Mouse (Mus musculus): ENCODE results near the gene Ncor2. TPM values are rescaled to one million over a fixed set of nuclear protein-coding genes. Genes with fewer than 3 reads are reported as not detected.
"Not testable (repeated sequence)": the region's sequence is repeated elsewhere in the genome, so short reads cannot be mapped to it uniquely, and the experiment has no call there.

Gene Ncor2
- polyA plus RNA-seq, 1 experiment from 2014 or later, result 19.9 TPM

DNA sequence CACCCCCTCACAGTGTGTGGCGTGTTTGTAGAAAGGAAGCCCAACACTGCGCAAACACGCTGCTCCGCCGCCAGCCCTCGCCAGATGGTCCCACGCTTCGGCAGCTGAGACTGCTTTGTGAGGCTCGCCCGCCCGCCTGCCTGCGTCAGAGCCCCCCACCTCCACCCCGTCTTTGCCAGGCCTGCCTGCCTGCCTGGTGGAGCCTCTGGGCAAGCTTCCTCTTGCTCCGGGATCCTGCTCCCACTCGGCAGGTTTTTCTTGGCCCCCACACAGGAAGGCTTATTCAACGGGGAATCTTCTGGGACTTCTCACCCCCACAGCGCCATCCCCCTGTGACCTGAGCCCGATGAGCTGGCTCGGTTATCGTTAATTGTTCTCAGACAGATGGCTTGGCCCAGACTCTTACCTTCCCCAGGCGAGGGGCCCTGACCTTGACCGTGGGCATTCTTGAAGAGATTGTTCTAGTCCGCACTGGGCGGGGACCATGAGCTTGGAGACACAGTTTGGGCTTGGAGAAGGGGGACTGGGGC is 37.0 kb upstream of the Ncor2 start:
- peak overlapping the region; percentile 74 for H3K27ac ChIP-seq (ENCODE audit: low read length)
- WGBS, result 3% methylated on average over 24 of the region's 24 CpGs

DNA sequence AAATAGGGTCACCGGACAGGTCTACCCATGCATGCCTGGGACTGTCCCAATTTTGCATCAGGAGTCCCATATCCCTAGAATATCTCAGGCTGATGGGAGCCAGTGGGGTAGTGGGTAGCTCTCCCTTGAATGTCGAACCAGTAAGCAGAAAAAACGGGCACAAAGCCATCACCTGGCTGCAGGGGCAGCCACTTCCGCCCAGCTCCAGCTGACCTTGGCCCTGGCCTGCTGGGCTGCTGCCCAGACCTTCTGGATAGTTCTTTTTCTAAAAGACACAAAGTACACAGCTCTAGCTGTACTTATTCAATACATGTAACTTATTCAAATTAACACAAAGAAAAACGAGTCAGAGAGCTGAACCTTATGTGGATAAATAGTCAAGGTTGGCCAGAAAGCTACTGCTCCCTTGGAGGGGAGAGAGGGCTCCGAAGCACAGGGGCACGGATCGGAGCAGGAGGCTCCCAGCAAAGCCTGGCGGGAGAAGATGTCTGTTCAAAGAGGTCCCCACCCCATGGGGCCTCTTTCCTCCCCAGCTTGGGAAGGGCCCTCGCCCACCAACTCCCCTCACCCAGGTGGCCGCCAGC is 36.4 kb upstream of the Ncor2 start:
- peaks cover 13% of the 10 kb centered on the region for H3K4me1 ChIP-seq (ENCODE audit: control insufficient read depth, insufficient read depth, low read length)
- peak overlapping the region; percentile 56 for H3K9ac ChIP-seq (ENCODE audit: low read depth, low read length)
- ATAC-seq, result peak; percentile 33

More for the DNA sequence above, 37.0 kb upstream of the Ncor2 start:
- peaks cover 13% of the 10 kb centered on the region for H3K4me1 ChIP-seq (ENCODE audit: control insufficient read depth, insufficient read depth, low read length)
- H3K27me3 ChIP-seq (ENCODE audit: control insufficient read depth, insufficient read depth, low read depth, low read length), result no peaks in the 10 kb centered on the region
- peak; percentile 87 for ATAC-seq
- H3K36me3 ChIP-seq (ENCODE audit: control insufficient read depth, insufficient read depth, low read length), result no peaks in the 10 kb centered on the region
- no peaks in the 10 kb centered on the region for H3K9me3 ChIP-seq (replicated peaks; ENCODE audit: control insufficient read depth, low read length, poor library complexity, severe bottlenecking)
- H3K4me2 ChIP-seq (ENCODE audit: low read length), result peak overlapping the region; percentile 50
- peak overlapping the region; percentile 56 for H3K9ac ChIP-seq (ENCODE audit: low read depth, low read length)
- peak overlapping the region; percentile 16; the same call in 1 of the 2 replicates for H3K4me3 ChIP-seq (ENCODE audit: low read depth, low read length)

DNA sequence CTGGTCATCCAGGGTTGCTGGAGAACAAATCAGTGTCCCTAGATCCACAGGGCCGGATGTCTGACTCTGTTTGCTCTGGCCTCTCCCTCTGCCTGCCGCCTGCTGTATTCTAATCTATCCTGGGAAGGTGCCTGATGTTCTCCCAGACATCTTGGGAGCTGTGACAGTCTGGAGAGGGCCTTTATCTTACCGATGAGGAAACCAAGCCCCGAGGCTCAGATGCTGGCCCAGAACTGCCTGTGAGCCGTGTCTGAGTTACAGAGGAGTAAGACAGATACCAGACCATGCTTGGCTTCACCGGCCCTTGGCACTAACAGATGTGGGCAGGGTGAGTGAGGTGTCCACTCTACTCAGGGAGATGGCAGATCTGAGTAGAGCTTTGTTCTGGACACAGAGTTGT is 35.0 kb upstream of the Ncor2 start:
- H3K4me3 ChIP-seq (ENCODE audit: low read depth, low read length), result no peak overlapping the region
- no peaks in the 10 kb centered on the region for H3K9me3 ChIP-seq (replicated peaks; ENCODE audit: control insufficient read depth, low read length, poor library complexity, severe bottlenecking)
- WGBS, result 92% methylated on average over 6 of the region's 6 CpGs
- H3K9ac ChIP-seq (ENCODE audit: low read depth, low read length), result no peak overlapping the region
- no peaks in the 10 kb centered on the region for H3K36me3 ChIP-seq (ENCODE audit: control insufficient read depth, insufficient read depth, low read length)
- no peak overlapping the region for H3K4me2 ChIP-seq (ENCODE audit: low read length)
- H3K4me1 ChIP-seq (ENCODE audit: control insufficient read depth, insufficient read depth, low read length), result peaks cover 13% of the 10 kb centered on the region
- no peak for ATAC-seq
- H3K27me3 ChIP-seq (ENCODE audit: control insufficient read depth, insufficient read depth, low read depth, low read length), result no peaks in the 10 kb centered on the region
- H3K27ac ChIP-seq (ENCODE audit: low read length), result no peak overlapping the region

More for the DNA sequence above, 36.4 kb upstream of the Ncor2 start:
- 17% methylated on average over 11 of the region's 11 CpGs for WGBS
- H3K4me2 ChIP-seq (ENCODE audit: low read length), result peak overlapping the region; percentile 50
- H3K27ac ChIP-seq (ENCODE audit: low read length), result peak overlapping the region; percentile 74
- H3K27me3 ChIP-seq (ENCODE audit: control insufficient read depth, insufficient read depth, low read depth, low read length), result no peaks in the 10 kb centered on the region
- no peaks in the 10 kb centered on the region for H3K9me3 ChIP-seq (replicated peaks; ENCODE audit: control insufficient read depth, low read length, poor library complexity, severe bottlenecking)
- H3K4me3 ChIP-seq (ENCODE audit: low read depth, low read length), result peak overlapping the region; percentile 16; the same call in 1 of the 2 replicates
- H3K36me3 ChIP-seq (ENCODE audit: control insufficient read depth, insufficient read depth, low read length), result no peaks in the 10 kb centered on the region

DNA sequence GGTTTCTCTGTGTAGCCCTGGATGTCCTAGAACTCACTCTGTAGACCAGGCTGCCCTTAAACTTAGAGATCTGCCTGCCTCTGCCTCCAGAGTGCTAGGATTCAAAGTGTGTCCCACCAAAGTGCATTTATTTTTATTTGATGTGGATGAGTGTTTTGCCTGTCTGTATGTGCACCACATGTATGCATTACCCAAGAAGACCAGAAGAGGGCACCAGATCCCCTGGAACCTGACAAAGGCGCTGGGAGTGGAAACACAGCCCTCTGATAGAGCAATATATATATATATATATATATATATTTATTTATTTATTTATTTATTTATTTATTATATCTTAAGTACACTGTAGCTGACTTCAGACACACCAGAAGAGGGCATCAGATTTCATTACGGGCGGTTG is 25.9 kb upstream of the Ncor2 start:
- not testable (repeated sequence) for ATAC-seq; H3K9me3 ChIP-seq (replicated peaks; ENCODE audit: control insufficient read depth, low read length, poor library complexity, severe bottlenecking); H3K4me2 ChIP-seq (ENCODE audit: low read length); H3K27ac ChIP-seq (ENCODE audit: low read length); H3K4me3 ChIP-seq (ENCODE audit: low read depth, low read length); H3K27me3 ChIP-seq (ENCODE audit: control insufficient read depth, insufficient read depth, low read depth, low read length); H3K9ac ChIP-seq (ENCODE audit: low read depth, low read length); H3K36me3 ChIP-seq (ENCODE audit: control insufficient read depth, insufficient read depth, low read length)
- H3K4me1 ChIP-seq (ENCODE audit: control insufficient read depth, insufficient read depth, low read length), result peaks cover 17% of the 10 kb centered on the region
- 92% methylated on average over 3 of the region's 3 CpGs for WGBS

DNA sequence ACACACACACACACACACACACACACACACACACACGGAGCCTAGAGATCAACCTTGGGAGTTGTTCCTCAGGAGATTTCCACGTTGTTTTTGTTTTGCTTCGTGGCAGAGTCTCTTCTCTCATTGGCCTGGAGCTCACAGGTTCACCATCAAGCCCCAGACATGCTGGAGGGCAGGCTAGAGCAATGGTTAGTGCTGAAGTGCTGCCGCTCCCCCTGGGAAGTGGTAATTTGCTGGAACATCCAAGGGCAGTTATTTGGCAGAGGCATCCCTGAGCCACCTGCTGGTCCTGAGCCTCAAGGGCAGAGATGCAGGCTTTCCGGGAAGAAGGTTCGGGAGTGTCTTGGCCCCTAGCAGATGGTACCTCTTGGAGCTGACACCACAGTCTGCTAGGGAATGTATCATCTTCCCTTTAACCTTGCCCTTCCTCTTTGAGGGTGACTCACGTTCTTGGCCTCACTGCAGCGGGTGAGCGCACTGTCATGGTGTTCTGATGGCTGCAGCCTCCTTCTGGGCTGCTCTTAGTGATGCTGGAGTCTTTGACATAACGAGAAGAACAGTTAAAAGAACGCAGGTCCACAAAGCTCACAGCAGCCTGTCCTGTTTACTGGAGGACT is 25.3 kb upstream of the Ncor2 start:
- no peak for ATAC-seq
- H3K27ac ChIP-seq (ENCODE audit: low read length), result peak overlapping the region; percentile 84; the same call in 1 of the 2 replicates
- WGBS, result 75% methylated on average over 11 of the region's 11 CpGs
- H3K27me3 ChIP-seq (ENCODE audit: control insufficient read depth, insufficient read depth, low read depth, low read length), result no peaks in the 10 kb centered on the region
- H3K9me3 ChIP-seq (replicated peaks; ENCODE audit: control insufficient read depth, low read length, poor library complexity, severe bottlenecking), result no peaks in the 10 kb centered on the region
- H3K4me3 ChIP-seq (ENCODE audit: low read depth, low read length), result no peak overlapping the region
- H3K4me1 ChIP-seq (ENCODE audit: control insufficient read depth, insufficient read depth, low read length), result peaks cover 17% of the 10 kb centered on the region
- H3K36me3 ChIP-seq (ENCODE audit: control insufficient read depth, insufficient read depth, low read length), result no peaks in the 10 kb centered on the region
- no peak overlapping the region for H3K4me2 ChIP-seq (ENCODE audit: low read length)
- H3K9ac ChIP-seq (ENCODE audit: low read depth, low read length), result no peak overlapping the region

DNA sequence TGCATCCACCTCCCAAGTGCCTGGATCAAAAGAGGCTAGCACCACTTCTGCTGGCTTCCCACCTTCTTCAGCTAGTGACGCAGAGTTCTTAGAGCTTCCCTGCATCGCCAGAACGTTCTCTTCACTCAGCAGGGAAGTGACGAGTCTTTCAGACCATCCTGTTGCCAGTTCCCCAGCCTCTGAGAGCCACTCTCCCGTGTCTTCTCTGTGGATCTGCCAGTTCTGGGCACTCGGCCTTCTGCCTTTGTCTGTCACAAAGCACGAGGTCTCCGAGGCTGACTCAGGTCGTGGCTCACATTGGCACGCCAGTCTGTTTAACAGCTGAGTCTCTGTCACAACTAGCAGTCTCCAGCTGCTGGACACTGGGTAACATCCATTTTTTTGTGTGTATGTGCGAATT is 24.7 kb upstream of the Ncor2 start:
- WGBS, result 37% methylated on average over 11 of the region's 11 CpGs
- 0 out of 2 replicates have a peak, but pooled peaks have one; percentile 20 for ATAC-seq
- Histone ChIP-seq H3K36me3 (ENCODE audit: control insufficient read depth, insufficient read depth, low read length) (no peaks in the 10 kb centered on the region), H3K4me2 (ENCODE audit: low read length) (no peak overlapping the region; the same call in 1 of the 2 replicates), H3K4me3 (ENCODE audit: low read depth, low read length) (no peak overlapping the region), H3K4me1 (ENCODE audit: control insufficient read depth, insufficient read depth, low read length) (peaks cover 17% of the 10 kb centered on the region), H3K9me3 (replicated peaks; ENCODE audit: control insufficient read depth, low read length, poor library complexity, severe bottlenecking) (no peaks in the 10 kb centered on the region), H3K27me3 (ENCODE audit: control insufficient read depth, insufficient read depth, low read depth, low read length) (no peaks in the 10 kb centered on the region), H3K9ac (ENCODE audit: low read depth, low read length) (no peak overlapping the region), H3K27ac (ENCODE audit: low read length) (peak overlapping the region; percentile 84)

DNA sequence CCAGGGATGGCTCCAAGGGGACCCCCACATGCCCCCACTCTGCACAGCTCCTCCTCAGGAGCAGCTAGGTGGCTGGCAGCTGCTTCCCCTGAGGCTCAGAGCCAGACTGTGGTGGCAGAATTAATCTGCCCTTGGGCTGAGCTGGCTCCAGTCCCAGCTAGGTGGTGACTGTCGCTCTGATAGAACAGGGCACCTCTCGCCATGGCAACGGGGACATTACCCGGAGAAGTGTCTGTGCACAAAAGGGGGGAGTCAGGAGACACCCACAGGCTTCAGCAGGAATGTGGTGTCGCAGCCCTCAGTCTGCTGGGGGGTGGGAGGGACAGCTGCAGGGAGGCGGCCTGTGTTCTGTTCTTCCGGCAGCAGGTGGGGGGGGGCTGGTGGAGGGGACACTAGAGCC is 24.1 kb upstream of the Ncor2 start:
- 4% methylated on average over 7 of the region's 7 CpGs for WGBS
- H3K9ac ChIP-seq (ENCODE audit: low read depth, low read length), result peak overlapping the region; percentile 32; the same call in 1 of the 2 replicates
- H3K27ac ChIP-seq (ENCODE audit: low read length), result peak overlapping the region; percentile 84
- no peak overlapping the region for H3K4me3 ChIP-seq (ENCODE audit: low read depth, low read length)
- no peaks in the 10 kb centered on the region for H3K36me3 ChIP-seq (ENCODE audit: control insufficient read depth, insufficient read depth, low read length)
- H3K4me2 ChIP-seq (ENCODE audit: low read length), result peak overlapping the region; percentile 28
- peaks cover 17% of the 10 kb centered on the region for H3K4me1 ChIP-seq (ENCODE audit: control insufficient read depth, insufficient read depth, low read length)
- peak; percentile 85 for ATAC-seq
- no peaks in the 10 kb centered on the region for H3K27me3 ChIP-seq (ENCODE audit: control insufficient read depth, insufficient read depth, low read depth, low read length)
- H3K9me3 ChIP-seq (replicated peaks; ENCODE audit: control insufficient read depth, low read length, poor library complexity, severe bottlenecking), result no peaks in the 10 kb centered on the region

DNA sequence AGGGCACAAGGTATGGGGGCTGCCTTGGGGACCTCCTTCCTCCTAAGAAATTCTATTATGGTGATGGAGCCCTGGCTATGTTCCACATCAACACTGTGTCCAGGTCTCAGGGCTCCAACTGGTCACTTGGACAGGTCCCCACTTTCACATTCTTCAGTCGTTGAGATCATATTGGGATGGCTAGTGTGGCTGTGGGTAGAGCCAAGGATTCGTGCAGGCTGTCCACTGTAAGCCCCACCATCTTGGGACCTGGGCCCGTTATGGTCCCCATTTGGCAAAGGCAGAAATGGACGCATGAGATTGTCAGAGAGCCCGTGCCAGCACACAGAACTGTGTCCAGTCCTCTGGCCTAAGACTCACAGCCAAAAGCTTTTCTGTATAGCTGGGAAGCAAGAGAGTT is 23.1 kb upstream of the Ncor2 start:
- Histone ChIP-seq H3K9ac (ENCODE audit: low read depth, low read length) (no peak overlapping the region), H3K27ac (ENCODE audit: low read length) (peak overlapping the region; percentile 84), H3K9me3 (replicated peaks; ENCODE audit: control insufficient read depth, low read length, poor library complexity, severe bottlenecking) (no peaks in the 10 kb centered on the region), H3K27me3 (ENCODE audit: control insufficient read depth, insufficient read depth, low read depth, low read length) (no peaks in the 10 kb centered on the region), H3K4me1 (ENCODE audit: control insufficient read depth, insufficient read depth, low read length) (peaks cover 17% of the 10 kb centered on the region), H3K4me2 (ENCODE audit: low read length) (no peak overlapping the region), H3K36me3 (ENCODE audit: control insufficient read depth, insufficient read depth, low read length) (no peaks in the 10 kb centered on the region), H3K4me3 (ENCODE audit: low read depth, low read length) (no peak overlapping the region)
- no peak for ATAC-seq
- whole genome bisulfite sequencing, result 81% methylated on average over 5 of the region's 5 CpGs

DNA sequence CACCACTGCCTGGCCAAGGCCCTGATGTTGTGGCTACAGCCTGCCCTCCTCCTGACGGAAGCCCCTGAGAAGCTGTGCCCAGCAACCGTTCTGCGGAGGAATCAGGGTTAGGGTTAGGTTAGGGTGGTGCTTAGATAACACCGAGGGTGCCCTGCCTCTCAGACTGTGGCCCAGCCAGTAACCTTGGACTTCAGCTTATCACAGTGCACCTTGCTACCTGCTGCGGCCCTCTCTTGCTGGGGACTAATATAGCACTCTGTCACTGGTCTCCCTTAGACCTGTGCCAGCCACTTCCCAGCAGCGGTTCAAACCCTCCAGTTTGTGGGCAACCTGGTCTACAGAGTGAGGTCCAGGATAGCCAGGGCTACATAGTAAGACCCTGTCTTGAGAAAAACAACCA is 20.1 kb upstream of the Ncor2 start:
- Histone ChIP-seq H3K9me3 (replicated peaks; ENCODE audit: control insufficient read depth, low read length, poor library complexity, severe bottlenecking) (no peaks in the 10 kb centered on the region), H3K27ac (ENCODE audit: low read length) (no peak overlapping the region), H3K9ac (ENCODE audit: low read depth, low read length) (no peak overlapping the region), H3K4me2 (ENCODE audit: low read length) (no peak overlapping the region), H3K4me3 (ENCODE audit: low read depth, low read length) (no peak overlapping the region), H3K36me3 (ENCODE audit: control insufficient read depth, insufficient read depth, low read length) (no peaks in the 10 kb centered on the region), H3K27me3 (ENCODE audit: control insufficient read depth, insufficient read depth, low read depth, low read length) (no peaks in the 10 kb centered on the region), H3K4me1 (ENCODE audit: control insufficient read depth, insufficient read depth, low read length) (peaks cover 17% of the 10 kb centered on the region)
- 96% methylated on average over 6 of the region's 6 CpGs for WGBS
- ATAC-seq, result no peak
